8 mouse cellular contexts compared by ENCODE assay signal in genomic region chr12:86896921-86897512, GRCm38 (mm10). TPM values are rescaled to one million over a fixed set of nuclear protein-coding genes. Genes with fewer than 3 reads are reported as not detected.
DNase-seq lines count a peak whose midpoint lies in the region; ATAC-seq and TF ChIP-seq lines count a peak whose summit lies in the region.

No protein-coding gene starts in this region.

- DNase-seq in lung, embryonic 14.5 days, result peak; percentile 64
- no peak for DNase-seq in lung, postnatal 4 days
- DNase-seq in heart, postnatal 4 days, result peak; percentile 61
- DNase-seq in limb, embryonic 14.5 days (ENCODE audit: low spot score), result peak; percentile 63
- no peak for DNase-seq in embryo, embryonic 10 days (ENCODE audit: low spot score)
- DNase-seq in left cerebral cortex, adult 9 months (ENCODE audit: low spot score in 2 of 2), result no peak

- H3K4me1 ChIP-seq in lung, embryonic 14.5 days (ENCODE audit: insufficient read depth), result peaks cover 65% of the 10 kb centered on the region
- peaks cover 80% of the 10 kb centered on the region for H3K4me1 ChIP-seq in embryonic facial prominence, embryonic 12.5 days
- H3K4me1 ChIP-seq in limb, embryonic 14.5 days (ENCODE audit: control insufficient read depth, insufficient read depth, low read length), result peaks cover 79% of the 10 kb centered on the region
- H3K4me1 ChIP-seq in neural tube, embryonic 13.5 days (replicated peaks), result peaks cover 80% of the 10 kb centered on the region

- no peak overlapping the region for H3K4me3 ChIP-seq in lung, embryonic 14.5 days (ENCODE audit: low read depth, low read length)
- no peak overlapping the region for H3K4me3 ChIP-seq in embryonic facial prominence, embryonic 12.5 days
- H3K4me3 ChIP-seq in limb, embryonic 14.5 days (replicated peaks; ENCODE audit: low read length), result no peak overlapping the region
- H3K4me3 ChIP-seq in neural tube, embryonic 13.5 days, result peak overlapping the region; percentile 13

- TF ChIP-seq POLR2A in limb, embryonic 14.5 days (IDR thresholded peaks at IDR 0.05; ENCODE audit: borderline replicate concordance, extremely low read depth, insufficient read depth, insufficient read length), result no peak

- 18% methylated on average over 7 of the region's 7 CpGs for WGBS in lung, embryonic 14.5 days
- WGBS in embryonic facial prominence, embryonic 12.5 days, result 28% methylated on average over 7 of the region's 7 CpGs
- WGBS in limb, embryonic 14.5 days, result 30% methylated on average over 7 of the region's 7 CpGs
- WGBS in neural tube, embryonic 13.5 days, result 24% methylated on average over 7 of the region's 7 CpGs

- peak overlapping the region; percentile 97 for H3K27ac ChIP-seq in lung, embryonic 14.5 days (ENCODE audit: low read depth)
- peak overlapping the region; percentile 99 for H3K27ac ChIP-seq in embryonic facial prominence, embryonic 12.5 days
- peak overlapping the region; percentile 91 for H3K27ac ChIP-seq in limb, embryonic 14.5 days (replicated peaks; ENCODE audit: low read depth, low read length)
- peak overlapping the region; percentile 100 for H3K27ac ChIP-seq in neural tube, embryonic 13.5 days (replicated peaks)

- H3K9ac ChIP-seq in lung, embryonic 14.5 days, result peak overlapping the region; percentile 26
- no peak overlapping the region for H3K9ac ChIP-seq in embryonic facial prominence, embryonic 12.5 days
- no peak overlapping the region for H3K9ac ChIP-seq in limb, embryonic 14.5 days (ENCODE audit: low read depth, low read length, severe bottlenecking)
- H3K9ac ChIP-seq in neural tube, embryonic 13.5 days, result peak overlapping the region; percentile 66

- no peaks in the 10 kb centered on the region for H3K36me3 ChIP-seq in lung, embryonic 14.5 days (ENCODE audit: insufficient read depth)
- no peaks in the 10 kb centered on the region for H3K36me3 ChIP-seq in embryonic facial prominence, embryonic 12.5 days
- no peaks in the 10 kb centered on the region for H3K36me3 ChIP-seq in limb, embryonic 14.5 days (ENCODE audit: control insufficient read depth, insufficient read depth, low read length)
- H3K36me3 ChIP-seq in neural tube, embryonic 13.5 days, result no peaks in the 10 kb centered on the region

- no peaks in the 10 kb centered on the region for H3K9me3 ChIP-seq in lung, embryonic 14.5 days (ENCODE audit: low read depth, low read length)
- no peaks in the 10 kb centered on the region for H3K9me3 ChIP-seq in embryonic facial prominence, embryonic 12.5 days
- no peaks in the 10 kb centered on the region for H3K9me3 ChIP-seq in limb, embryonic 14.5 days (ENCODE audit: control insufficient read depth, low read length)
- no peaks in the 10 kb centered on the region for H3K9me3 ChIP-seq in neural tube, embryonic 13.5 days

- ATAC-seq in lung, embryonic 14.5 days (ENCODE audit: insufficient read depth), result no peak
- ATAC-seq in embryonic facial prominence, embryonic 12.5 days (ENCODE audit: insufficient number of reproducible peaks, insufficient read depth, low FRiP score, low TSS enrichment), result no peak
- no peak for ATAC-seq in limb, embryonic 14.5 days (ENCODE audit: low FRiP score, low read depth)
- no peak for ATAC-seq in neural tube, embryonic 13.5 days (ENCODE audit: low read depth)

- TF ChIP-seq CTCF in lung, embryonic 14.5 days (IDR thresholded peaks at IDR 0.05; ENCODE audit: low read depth), result no peak

- peak overlapping the region; percentile 67 for H3K4me2 ChIP-seq in lung, embryonic 14.5 days
- peak overlapping the region; percentile 54; the same call in 1 of the 2 replicates for H3K4me2 ChIP-seq in embryonic facial prominence, embryonic 12.5 days (replicated peaks)
- H3K4me2 ChIP-seq in limb, embryonic 14.5 days (replicated peaks; ENCODE audit: low read depth, low read length, severe bottlenecking), result peak overlapping the region; percentile 52
- H3K4me2 ChIP-seq in neural tube, embryonic 13.5 days, result peak overlapping the region; percentile 63

- H3K27me3 ChIP-seq in lung, embryonic 14.5 days (ENCODE audit: insufficient read depth, low read length), result no peaks in the 10 kb centered on the region
- no peaks in the 10 kb centered on the region for H3K27me3 ChIP-seq in embryonic facial prominence, embryonic 12.5 days
- H3K27me3 ChIP-seq in limb, embryonic 14.5 days (ENCODE audit: control insufficient read depth, insufficient read depth, low read length), result no peaks in the 10 kb centered on the region
- H3K27me3 ChIP-seq in neural tube, embryonic 13.5 days, result no peaks in the 10 kb centered on the region

RNA-seq across cellular contexts. Expression of gene Irf2bpl, which starts 12.4 kb away (rescaled TPM):
- 44.6 and 44.8 TPM in 2 replicates for polyA plus RNA-seq in lung, embryonic 14.5 days (2014; fragmentation: Nextera tagmentation; extraction: Ambion mirVana)
- polyA plus RNA-seq in embryonic facial prominence, embryonic 12.5 days (2016; fragmentation: Nextera tagmentation; extraction: Ambion mirVana), result 53.9 and 59.2 TPM in 2 replicates
- 10 to 100 TPM; 85.8 to 86.2 TPM for total RNA-seq in heart, postnatal 4 days (2021)
- polyA plus RNA-seq in limb, embryonic 14.5 days (2012; rRNA removed), result 37.1 and 50.8 TPM in 2 replicates
- polyA plus RNA-seq in limb, embryonic 14.5 days (2014; fragmentation: Nextera tagmentation; extraction: Ambion mirVana), result 33.9 and 37.0 TPM in 2 replicates
- polyA plus RNA-seq in neural tube, embryonic 13.5 days (2015; fragmentation: Nextera tagmentation; extraction: Ambion mirVana), result 59.9 and 60.7 TPM in 2 replicates

RNA-seq across cellular contexts. Expression of gene Cipc, which starts 49.8 kb away (rescaled TPM):
- 22.4 and 24.3 TPM in 2 replicates for polyA plus RNA-seq in lung, embryonic 14.5 days (2014; fragmentation: Nextera tagmentation; extraction: Ambion mirVana)
- 29.2 and 31.9 TPM in 2 replicates for polyA plus RNA-seq in embryonic facial prominence, embryonic 12.5 days (2016; fragmentation: Nextera tagmentation; extraction: Ambion mirVana)
- total RNA-seq in heart, postnatal 4 days (2021), result 10 to 100 TPM; 34.1 to 39.3 TPM
- polyA plus RNA-seq in limb, embryonic 14.5 days (2012; rRNA removed), result 31.3 and 40.7 TPM in 2 replicates
- 20.0 and 21.4 TPM in 2 replicates for polyA plus RNA-seq in limb, embryonic 14.5 days (2014; fragmentation: Nextera tagmentation; extraction: Ambion mirVana)
- polyA plus RNA-seq in neural tube, embryonic 13.5 days (2015; fragmentation: Nextera tagmentation; extraction: Ambion mirVana), result 39.2 and 45.6 TPM in 2 replicates

Comparison
In these comparisons a context has a peak if more than half of its experiments do, and no peak if none do; other contexts are left out.
1. DNase-seq: peak in lung, embryonic 14.5 days (single experiment), heart, postnatal 4 days (single experiment) and limb, embryonic 14.5 days (single experiment); none in lung, postnatal 4 days (0 of 2), embryo, embryonic 10 days (single experiment) and left cerebral cortex, adult 9 months (0 of 2).
2. H3K9ac ChIP-seq: peak in lung, embryonic 14.5 days (single experiment) and neural tube, embryonic 13.5 days (single experiment); none in embryonic facial prominence, embryonic 12.5 days (single experiment) and limb, embryonic 14.5 days (single experiment).
3. Peak in every context shown above with its lines, with median percentiles within 50 percentile points of each other: H3K27ac ChIP-seq and H3K4me2 ChIP-seq.